Mouse (Mus musculus) kidney, adult 11 months (tissue): ENCODE results near the gene Cux2.

Source experiments
- DNase-seq: peaks from one replicate; pipeline ENCODE4 v3.0.0; 2022

Gene Cux2

DNA sequence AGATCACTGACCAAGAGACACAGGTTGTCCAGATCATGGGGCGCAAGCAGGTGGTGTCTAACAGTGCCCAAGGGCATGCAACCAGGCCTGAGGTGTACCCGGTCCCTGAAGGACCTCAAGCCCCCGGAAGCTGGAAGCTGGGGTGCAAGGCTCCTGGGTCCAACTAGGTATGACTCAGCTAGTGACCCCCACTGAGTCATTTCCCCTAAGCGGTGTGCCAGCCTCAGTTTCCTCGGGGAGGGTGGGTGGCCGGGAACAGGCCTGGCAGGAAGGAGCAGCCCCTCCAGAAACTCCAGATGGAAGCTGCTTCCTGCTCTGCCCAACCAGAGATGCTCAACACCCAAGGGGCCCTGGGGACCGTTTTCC is 215.7 kb downstream of the Cux2 start:
- DNase-seq: no peak

DNA sequence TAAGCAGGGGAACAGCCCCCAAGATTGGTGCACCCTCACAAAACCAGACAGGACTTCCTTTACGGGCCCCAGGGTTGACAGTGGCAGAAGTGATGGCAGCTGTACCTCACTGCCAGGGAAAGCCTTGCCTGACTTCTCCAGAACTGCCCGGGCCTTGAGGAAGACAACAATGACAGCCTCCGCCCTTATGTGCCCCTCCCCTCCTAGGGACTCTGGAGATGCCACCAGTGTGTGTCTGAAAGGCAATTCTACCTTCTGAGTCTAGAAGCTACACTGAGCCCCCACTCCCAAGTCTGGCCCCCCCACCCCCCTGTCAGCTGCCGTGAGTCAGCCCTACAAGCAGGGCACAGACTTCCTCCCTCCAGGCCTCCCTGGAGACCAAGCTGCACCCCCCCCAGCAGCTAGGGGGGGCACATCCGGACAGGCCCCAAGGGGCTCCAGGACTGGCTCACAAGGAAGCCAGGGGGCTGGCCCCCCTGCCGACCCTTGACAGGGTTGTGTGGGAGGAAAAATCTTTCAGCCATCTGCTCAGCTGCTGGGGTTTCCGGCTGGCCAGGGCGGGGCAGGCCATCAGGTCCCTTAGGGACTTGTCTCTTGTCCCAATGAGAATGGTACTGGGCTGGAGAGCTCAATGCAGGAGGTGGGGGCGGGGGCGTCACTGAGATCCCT is 216.2 kb downstream of the Cux2 start:
- peak; percentile 88 for DNase-seq

DNA sequence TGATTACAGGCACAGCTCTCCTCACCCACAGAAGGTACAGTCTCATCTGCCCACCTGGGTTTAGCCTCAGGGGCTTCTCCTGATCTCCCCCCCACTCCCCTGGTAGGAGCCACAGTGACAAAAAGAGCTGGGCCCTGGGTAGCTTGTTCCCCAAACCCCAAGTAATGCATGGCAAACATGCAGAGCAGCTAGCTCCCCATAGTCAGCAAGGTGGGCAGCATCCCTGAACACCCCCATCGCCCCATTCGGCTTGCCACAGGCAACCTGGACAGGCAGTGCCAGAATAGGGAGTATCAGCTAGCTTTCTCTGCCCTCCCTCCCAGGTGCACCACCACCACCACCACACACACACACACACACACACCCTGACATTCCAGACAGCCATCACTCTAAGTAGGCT is 216.7 kb downstream of the Cux2 start:
- no peak for DNase-seq

DNA sequence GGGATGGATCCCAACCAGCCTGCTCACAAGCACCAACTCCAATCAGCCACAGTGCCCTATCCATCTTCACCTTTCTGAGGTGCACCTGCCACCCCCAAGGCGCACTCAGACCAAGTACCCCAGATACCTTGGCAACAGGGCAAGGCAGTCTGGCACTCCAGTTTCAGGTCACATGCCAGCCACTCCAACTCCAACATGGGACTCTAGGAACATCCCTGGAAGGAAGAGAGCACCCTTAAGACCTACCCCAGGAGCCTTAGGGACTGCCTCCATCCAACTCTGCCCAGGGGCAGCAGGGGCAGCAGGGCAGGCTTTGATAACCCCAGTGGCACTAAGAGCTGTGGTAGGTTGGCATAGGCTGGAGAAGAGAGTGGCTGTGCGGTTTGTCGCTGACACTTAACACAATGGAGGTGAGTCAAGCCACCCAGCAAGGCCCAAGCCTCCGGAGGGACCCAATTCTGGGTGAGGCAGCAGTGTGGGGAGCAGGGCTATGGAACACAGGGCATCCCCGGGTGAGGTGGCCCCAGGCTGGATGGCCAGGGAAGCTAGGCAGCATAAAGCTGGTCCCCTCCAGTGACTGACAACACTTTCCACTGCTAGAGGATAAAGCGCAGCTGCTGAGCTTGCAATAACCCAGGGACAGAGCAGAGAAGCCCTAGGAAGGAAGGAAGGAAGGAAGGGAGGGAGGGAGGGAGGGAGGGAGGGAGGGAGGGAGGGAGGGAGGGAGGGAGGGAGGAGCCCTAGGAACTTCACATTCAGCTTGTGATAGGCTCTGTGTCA is 217.3 kb downstream of the Cux2 start:
- DNase-seq: no peak

DNA sequence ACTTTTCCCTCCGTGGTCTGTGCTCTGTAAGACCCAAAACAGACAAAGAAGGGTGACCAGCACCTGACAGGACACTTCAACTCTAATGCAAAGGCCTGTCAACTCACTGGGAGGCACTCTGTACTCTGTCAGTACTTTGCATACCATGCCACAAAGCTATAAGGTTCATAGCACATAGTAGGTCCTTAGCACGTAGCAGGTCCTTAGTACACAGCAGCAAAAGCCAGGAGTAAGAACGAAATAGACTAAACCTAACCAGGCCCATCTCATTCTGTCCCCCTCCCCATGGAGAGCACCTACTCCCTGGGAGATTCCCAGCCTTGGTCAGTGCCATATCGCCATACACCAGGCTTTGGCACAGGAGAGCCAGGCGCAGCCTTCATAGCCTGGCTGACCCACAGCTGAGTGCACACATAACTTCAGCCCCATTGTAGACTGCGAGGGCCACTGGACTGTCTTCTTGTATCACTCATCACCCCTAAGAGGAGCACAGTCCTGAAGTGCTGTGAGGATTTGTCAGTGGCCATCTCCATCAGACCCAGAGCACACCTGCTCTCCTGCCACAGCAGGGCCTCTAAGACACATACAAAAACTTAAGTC is 218.8 kb downstream of the Cux2 start:
- DNase-seq: no peak

DNA sequence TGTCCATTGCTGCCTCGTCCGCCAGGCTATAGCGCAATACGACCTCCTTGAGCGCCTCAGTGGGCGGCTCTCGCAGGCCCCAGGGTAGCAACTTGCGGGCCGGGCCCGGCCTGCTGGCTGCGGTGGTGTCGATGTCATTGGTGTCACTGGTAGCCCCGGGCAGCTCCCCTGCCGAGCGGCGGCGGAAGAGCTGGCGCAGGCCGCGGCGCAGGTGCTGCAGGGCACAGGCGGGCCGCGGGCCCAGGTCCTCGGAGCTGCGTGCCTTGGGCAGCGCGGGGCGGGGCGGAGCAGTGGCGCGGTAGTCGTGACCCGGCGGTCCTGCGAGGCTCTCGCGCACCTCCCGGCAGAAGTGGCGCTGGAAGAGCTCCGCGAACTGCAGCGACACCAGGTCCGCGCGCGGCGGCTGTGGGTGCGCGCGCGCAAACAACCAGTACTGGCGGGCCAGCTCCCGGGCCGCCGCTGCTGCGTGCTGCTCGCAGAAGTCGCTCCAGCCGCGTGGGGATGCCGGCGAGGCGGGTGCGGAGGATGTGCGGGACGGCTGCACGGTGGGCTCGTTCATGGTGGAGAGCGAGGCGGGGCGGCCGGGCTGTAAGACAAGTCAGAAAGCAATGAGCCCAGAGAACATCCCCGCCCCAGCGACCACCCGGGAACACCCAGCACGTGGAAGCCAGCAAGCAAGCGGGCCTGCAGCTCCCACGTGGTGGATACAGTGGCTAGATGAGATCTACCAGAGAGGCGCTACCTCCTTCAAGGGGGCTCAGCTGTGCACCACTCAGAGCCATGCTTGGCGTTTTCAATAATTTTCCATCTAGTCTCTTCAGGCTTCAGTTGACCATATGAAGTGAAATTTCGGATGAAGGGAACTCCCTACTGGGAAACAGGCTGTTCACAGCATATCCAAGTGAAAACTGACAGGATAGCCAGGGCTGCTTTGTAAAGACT is 221.1 kb downstream of the Cux2 start:
- no peak for DNase-seq

DNA sequence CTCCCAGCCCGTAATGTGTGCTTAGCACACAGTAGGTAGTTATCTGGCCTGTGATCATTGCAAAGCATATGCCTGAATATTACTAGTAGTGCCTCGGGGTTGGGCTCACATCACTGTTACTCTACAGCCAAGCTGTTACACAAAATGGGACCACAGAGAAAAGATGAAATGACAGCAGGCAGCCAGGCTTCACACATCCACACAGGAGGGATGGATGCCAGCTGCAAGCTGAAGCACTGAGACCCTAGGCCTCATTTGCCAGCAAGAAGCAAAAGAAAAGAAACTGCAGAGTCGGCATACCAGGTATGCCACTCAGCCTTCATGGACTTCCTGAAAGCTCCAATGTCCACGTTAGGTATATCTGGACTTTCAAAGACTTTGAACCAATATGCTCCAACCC is 222.0 kb downstream of the Cux2 start:
- no peak for DNase-seq

DNA sequence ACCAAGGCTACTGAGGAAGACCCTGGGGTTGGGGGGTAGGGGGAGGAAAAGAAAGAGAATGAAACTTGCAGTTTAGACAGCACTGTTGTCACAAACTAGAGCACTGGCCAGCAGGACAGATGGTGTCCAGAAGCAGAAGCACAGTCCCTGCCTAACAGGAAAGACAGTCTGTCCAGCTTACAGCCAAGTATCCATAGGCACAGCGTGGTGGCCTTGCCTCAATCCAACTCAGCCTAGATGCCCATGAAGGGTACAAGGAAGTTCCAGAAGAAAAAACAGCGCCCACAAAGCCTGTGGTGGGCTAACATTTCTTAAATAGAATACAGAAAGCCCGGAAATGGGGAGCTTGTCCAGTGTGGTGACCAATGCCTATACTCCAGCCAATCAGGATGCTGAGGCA is 224.3 kb downstream of the Cux2 start:
- no peak for DNase-seq

DNA sequence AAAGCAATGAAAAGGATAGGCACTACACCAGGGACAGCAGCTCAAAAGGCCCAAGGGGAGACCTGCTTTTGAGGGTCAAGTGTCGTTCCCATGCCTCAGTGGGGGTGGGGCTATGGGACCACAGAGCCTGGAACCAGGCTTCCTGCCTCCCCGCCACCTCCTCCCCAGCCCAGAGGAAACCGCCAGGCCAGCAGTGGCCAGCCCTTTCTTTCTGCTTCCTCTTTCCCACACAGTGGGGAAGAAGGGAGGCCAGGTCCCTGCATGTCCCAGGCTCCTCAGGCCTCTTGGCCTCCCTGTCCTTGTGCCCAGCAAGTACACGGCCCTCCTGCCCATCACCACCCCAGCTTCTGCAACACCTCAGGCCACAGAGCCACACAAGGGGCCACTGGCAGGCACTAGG is 225.8 kb downstream of the Cux2 start:
- peak; percentile 24 for DNase-seq

DNA sequence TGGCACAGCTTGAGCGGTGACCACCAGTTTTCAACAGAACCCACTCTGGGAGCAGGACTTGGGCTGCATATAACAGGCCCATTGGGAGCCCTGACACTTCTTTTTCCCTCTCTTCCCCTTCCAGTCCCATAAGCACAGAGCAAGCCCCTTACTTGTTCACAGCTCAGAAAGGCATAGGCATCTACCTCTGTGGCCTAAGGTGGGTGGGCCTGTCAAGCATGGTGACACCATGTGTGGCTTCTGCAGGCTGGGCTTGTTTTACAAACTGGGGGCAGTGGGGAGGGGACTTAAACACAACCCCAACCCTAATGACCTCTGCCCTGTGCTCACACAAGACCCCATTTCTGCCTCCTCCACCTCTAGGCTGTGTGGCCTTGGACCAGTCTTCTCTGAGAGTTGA is 226.2 kb downstream of the Cux2 start:
- no peak for DNase-seq

DNA sequence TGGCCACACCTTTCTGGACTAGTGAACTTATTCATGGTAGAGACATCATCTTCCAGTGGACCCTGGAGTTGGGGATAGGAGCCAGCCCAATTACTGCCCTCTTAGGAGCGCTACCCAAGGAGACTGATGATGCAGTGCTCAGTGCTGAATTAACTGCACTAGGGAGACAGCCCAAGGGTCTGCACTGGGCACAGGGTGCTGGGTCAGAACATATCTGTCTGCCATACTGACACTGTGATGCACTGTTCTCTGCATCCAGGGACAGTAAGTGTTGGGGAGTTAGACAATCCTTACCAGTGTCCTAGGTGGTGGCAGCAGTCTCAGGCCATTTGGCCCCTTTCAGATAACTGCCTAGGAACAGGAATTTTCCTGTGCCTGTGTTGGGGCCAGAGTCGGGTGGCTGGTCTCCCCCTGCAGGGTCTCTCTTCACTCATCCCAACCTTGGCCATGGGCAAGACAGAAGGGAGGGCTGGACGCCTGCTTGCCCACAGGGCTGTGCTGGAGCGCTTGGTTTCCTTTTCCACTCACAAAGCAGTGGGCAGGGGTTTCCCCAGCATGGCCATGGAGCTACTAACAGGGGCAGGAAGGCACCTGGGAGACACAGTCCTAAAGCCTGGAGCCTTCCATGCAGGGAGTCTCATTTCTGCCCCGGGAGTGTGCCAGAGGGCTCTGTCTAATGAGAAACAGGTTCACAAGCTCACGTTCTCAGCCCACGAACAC is 227.0 kb downstream of the Cux2 start:
- DNase-seq: no peak

DNA sequence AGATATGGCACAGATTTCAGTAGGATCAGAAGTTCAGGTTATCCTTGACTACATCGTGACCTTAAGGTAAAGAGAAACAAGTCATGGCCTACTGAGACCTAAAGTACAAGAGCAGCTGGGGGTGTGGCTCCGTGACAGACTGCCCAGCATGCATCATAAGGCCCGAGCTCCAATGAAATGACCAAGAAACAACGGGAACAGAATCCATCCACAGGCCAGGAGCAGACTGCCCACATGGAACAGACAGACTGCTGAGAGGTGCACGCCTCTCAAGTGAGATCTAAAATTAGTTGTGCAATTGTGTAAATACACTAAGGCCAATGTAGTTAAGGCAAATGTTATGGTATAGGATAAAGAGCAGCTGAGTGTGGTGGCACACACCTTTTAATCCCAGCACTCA is 228.3 kb downstream of the Cux2 start:
- no peak for DNase-seq

DNA sequence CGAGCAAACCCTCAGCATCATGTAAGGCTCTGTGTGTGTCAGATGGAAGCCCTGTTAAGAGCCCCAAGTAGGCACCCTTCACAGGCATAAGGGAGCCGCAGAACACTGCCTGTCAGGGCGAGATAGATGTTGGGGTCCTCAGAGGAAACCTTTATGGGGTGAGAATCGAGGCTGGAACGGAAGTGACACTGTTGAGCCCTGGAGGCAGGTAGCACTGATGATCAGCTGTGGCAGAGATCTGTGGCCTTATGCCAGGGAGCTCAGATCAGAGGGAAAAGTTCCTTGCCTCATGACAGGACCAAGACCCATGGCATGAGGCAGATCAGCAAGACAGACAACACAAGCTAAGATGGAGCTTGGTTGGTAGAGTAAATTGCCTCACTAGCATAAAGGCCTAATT is 228.8 kb downstream of the Cux2 start:
- no peak for DNase-seq

DNA sequence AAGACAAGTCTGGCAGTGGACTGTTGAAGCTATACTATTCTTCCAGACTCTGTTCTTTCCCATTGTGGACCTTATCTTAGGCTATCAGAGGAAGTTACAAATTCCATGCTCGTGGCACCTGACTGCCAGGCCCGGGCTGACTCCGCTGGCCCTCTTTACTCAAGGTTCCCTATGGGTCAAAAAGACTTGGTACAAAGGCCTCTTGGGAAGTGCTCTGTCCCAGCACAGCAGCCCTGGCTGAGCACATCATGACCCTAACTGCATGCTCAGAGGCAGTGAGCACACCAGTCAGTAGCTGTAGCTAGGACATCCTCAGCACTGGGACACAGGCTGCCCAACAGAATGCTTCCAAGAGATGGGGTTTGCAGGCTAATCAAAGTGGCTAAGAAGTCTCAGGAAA is 229.2 kb downstream of the Cux2 start:
- no peak for DNase-seq

DNA sequence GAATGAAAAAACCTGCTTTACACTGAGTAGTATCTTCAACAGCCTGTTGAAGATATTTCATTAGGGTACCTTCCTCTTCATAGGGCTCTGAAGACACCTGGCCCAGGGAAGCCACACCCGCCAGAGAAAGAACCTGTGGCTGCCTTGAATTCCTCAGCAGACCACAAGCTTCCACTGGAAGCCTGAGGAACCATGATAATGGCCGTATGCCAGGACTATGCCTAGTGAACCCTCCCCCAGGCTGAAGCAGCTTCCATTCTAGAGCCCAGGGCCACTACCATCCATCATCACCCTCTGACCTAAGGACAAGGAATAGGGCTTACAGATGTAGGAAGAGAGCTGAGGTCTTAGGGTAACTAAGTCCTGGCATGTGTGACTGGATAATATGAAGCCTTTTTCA is 229.7 kb downstream of the Cux2 start:
- no peak for DNase-seq

DNA sequence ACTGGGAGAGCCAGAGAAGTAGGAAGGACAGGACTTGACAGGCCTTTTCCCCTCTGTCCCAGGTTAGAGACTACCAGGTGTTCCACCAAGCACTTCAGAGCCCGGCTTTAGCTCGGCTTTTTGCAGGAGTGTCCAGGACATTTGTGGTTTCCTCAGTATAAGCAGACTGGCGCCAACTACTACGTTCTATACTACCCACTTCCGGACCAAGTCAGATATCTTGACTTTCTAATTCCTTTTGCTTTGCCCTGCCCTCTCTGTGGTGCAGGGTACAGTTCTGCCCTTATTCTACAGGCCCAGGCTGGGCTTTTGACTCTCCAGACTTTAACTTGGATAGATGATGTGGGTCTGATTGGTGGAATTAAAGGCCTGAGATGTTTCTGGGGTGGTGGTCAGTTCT is 230.3 kb downstream of the Cux2 start:
- no peak for DNase-seq

DNA sequence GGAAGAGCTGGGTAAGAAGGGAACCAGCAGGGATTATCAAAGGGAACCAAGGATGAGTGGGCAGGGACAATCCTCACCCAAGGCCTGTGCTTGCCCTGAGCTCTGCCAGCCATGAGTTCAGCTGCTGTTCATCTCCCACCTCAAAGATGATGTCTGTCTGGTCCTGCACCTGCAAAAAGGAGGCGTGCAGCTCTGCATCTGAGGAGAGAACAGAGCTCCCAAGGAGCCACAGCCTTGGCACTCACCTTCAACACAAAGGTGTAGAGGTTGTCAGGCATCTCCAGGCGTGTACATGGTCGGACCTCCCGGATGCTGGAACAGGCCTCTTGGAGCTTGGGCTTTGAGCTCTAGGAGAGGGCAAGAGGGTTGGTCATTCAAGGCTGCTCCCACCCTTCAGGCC is 231.0 kb downstream of the Cux2 start:
- no peak for DNase-seq

DNA sequence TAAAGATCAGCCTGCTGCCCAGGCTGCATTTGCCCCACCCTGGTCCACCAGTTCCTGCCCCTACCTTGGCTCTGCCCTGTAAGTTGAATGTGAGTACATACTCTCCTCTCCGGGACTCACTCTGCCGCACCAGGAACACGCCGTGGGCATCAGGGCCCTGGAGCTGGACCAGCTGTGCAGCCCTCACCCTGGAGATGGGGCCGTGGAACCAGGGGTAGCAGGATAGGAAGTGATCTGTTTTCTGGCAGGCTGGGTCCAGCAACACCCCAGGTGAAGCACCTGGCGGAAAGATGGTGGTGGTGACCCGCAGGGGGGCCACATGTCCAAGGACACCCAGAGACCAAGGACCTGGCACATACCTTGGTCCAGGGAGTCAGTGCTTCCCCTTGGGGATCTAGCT is 231.5 kb downstream of the Cux2 start:
- no peak for DNase-seq

DNA sequence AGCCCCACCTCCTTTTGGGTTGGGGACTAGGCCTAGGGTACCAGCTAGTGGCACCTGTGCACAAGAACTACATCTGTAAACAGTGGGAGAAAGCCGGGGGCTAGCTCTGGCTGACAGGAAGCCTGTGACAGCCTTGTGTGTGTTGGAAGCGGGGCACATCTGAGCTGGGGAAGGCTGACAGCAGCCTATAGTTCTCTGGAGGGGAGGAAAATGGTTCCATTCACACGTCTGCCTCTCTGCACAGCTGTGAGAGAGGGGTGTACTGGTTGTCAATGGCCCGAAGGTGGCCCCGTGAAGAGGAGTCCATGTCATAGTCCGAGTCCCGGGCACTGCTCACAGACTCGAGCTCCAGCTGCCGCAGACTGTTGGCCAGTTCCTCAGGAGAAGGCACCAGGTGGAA is 232.4 kb downstream of the Cux2 start:
- DNase-seq: no peak

DNA sequence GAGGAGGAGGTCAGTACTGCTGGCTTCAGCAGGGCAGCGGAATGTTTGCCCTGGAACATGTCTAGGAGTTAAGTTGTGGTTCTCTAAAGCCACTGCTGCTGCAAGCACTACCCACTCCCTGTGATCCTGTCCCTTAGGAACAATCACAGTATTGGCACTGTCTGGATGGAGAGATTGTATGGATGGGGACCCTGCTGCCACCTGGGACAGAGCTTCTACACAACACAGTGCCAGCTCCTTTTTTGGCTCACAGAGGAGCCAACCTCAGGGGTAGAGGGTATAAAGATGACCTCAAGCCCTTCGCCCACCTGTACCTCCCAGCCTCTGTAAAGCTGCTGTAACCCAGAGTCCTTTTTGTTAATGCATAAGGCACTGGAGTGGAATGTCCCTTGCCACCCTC is 233.3 kb downstream of the Cux2 start:
- DNase-seq: no peak

DNA sequence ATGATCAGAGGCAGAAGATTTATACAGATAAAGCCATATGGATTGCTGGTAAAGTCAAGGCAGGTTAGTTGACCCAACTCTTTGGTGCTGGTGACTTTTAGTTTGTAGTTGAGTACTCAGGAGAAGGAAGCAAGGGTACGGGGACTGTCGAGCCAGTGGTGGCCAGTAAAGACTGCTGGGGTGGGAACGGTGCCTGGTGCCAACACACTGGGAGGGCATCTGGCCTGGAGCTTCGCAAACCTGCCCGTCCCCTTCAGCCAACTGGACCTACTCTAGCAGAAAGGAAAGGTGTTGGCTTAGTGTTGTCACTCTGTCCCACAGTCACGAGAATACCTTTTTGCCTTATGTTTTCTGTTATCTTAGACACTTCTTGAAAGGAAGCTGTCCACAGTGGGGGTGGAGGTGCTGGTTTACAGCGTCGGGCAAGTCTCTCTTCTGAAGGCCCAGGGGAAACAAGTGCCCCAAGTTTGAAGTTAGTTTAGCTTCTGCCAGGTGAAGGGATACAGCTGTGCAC is 234.0 kb downstream of the Cux2 start:
- no peak for DNase-seq

DNA sequence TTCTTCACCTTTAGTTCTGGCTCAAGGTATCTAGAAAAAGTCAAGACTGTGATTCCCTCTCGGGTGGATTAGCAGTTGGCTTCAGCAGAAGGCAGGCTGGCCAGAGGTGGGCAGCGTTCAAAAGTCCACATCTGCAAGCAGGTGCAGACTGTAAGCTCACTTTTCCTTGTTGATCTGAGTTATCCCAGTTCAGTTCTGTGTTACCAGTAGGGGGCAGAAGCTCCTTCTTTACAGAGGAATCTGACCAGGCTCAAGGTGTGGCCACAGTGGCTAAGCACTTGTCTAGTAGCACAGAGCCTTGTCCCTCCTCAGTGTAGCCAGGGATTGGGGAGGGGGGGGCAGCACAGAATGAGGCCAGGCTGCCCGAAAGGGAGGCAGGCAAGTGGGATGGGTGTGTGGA is 234.8 kb downstream of the Cux2 start:
- DNase-seq: peak; percentile 75

DNA sequence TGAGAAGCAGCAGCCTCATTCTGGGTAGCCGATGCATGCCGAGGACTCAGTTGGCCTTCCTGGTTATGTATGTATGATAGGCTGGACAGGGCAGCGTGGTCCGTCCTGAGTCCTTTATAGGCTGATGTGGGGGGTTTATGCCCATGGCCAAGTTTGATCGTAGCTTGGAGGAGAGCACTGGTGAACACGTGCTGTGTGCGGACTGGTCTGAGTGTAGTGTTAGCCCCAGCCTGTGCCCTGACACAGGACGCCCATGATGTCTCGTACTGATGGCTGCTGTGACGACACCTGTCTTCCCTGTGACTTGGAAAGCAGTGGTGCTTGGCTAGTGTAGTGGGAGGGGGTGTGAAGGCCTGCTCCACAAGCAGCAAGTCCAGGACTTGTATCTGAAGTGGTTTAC is 236.2 kb downstream of the Cux2 start:
- DNase-seq: no peak
